In the genomic region with DNA sequence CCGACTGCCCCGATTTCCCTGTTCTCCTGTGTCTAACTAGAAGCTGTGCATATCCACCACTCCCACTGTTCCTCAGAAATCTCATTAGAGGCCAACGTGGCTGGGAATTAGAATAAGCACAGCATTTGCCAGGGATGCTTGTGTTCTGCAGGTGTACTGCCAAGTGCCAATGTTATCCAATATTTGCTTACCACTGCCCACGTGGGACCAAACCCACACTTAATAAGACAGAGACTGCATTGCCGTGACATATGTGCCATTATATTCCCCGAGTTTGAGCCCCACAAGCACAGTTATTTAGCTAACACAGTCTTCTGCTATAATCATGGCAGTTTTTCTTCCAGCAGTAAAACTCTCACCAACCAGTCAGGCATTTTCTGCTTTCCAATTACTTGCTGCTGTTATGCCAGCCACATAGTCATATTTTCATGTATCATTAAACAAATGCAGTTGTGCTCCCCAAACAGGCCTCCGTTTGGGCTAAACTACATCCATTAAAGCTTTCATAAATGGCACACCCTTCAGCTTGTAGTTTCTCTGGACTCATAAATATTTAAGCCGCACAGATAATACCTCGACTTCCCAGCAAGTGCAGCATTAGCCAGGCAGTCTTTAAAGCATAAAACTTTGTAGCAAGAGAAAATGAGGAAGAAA, we compare ENCODE assay signal across 21 mouse cellular contexts.
DNase-seq lines count a peak whose midpoint lies in the region; ATAC-seq and TF ChIP-seq lines count a peak whose summit lies in the region.
"Had no signal": no experiment of that assay in that cellular context is flagged by ENCODE, and none has a peak within 500 bp of the region (broad histone marks: within the 10 kb centered on the region; RNA-seq: fewer than 3 reads in every experiment).

No protein-coding gene starts in this region.

- no peaks in the 10 kb centered on the region for H3K9me3 ChIP-seq in heart, embryonic 12.5 days (replicated peaks)
- no peaks in the 10 kb centered on the region for H3K9me3 ChIP-seq in limb, embryonic 10.5 days (replicated peaks)
- no peaks in the 10 kb centered on the region for H3K9me3 ChIP-seq in midbrain, postnatal 0 days (ENCODE audit: low read length)
- H3K9me3 ChIP-seq in intestine, embryonic 15.5 days: no peaks in the 10 kb centered on the region
- H3K9me3 ChIP-seq: limb, embryonic 15.5 days; megakaryocyte, embryonic 14.5 days had no signal

- H3K4me2 ChIP-seq in heart, embryonic 12.5 days: no peak overlapping the region
- no peak overlapping the region for H3K4me2 ChIP-seq in midbrain, postnatal 0 days (ENCODE audit: low read depth, low read length, poor library complexity, severe bottlenecking)
- H3K4me2 ChIP-seq in intestine, embryonic 15.5 days (replicated peaks): no peak overlapping the region
- H3K4me2 ChIP-seq: limb, embryonic 15.5 days had no signal

- no peaks in the 10 kb centered on the region for H3K27me3 ChIP-seq in heart, embryonic 12.5 days (replicated peaks)
- no peaks in the 10 kb centered on the region for H3K27me3 ChIP-seq in limb, embryonic 10.5 days (ENCODE audit: low read depth, poor library complexity, severe bottlenecking)
- H3K27me3 ChIP-seq in midbrain, postnatal 0 days (ENCODE audit: insufficient read depth, low read length): no peaks in the 10 kb centered on the region
- H3K27me3 ChIP-seq in intestine, embryonic 15.5 days (replicated peaks): no peaks in the 10 kb centered on the region
- H3K27me3 ChIP-seq: limb, embryonic 15.5 days; megakaryocyte, embryonic 14.5 days; Patski had no signal

- 75% methylated on average over 9 of the region's 9 CpGs for WGBS in heart, embryonic 12.5 days
- 80% methylated on average over 9 of the region's 9 CpGs for WGBS in limb, embryonic 10.5 days
- 48% methylated on average over 9 of the region's 9 CpGs for WGBS in midbrain, postnatal 0 days
- WGBS in intestine, embryonic 15.5 days: 65% methylated on average over 9 of the region's 9 CpGs

- no peak for TF ChIP-seq CTCF in brain, embryonic 14.5 days (IDR thresholded peaks at IDR 0.05; ENCODE audit: borderline replicate concordance, extremely low read depth, insufficient read depth, insufficient read length)
- TF ChIP-seq CTCF in midbrain, postnatal 0 days (IDR thresholded peaks at IDR 0.05): no peak

- no peak overlapping the region for H3K4me3 ChIP-seq in heart, embryonic 12.5 days
- H3K4me3 ChIP-seq in limb, embryonic 10.5 days: no peak overlapping the region
- no peak overlapping the region for H3K4me3 ChIP-seq in midbrain, postnatal 0 days (ENCODE audit: low read depth, low read length)
- H3K4me3 ChIP-seq in intestine, embryonic 15.5 days (replicated peaks): no peak overlapping the region
- H3K4me3 ChIP-seq: left cerebral cortex, adult 2 months; limb, embryonic 15.5 days; megakaryocyte, embryonic 14.5 days; myocyte had no signal

- no peaks in the 10 kb centered on the region for H3K36me3 ChIP-seq in heart, embryonic 12.5 days
- no peaks in the 10 kb centered on the region for H3K36me3 ChIP-seq in limb, embryonic 10.5 days
- H3K36me3 ChIP-seq in midbrain, postnatal 0 days (ENCODE audit: insufficient read depth, low read length): no peaks in the 10 kb centered on the region
- no peaks in the 10 kb centered on the region for H3K36me3 ChIP-seq in intestine, embryonic 15.5 days
- H3K36me3 ChIP-seq: limb, embryonic 15.5 days had no signal

- ATAC-seq in heart, embryonic 12.5 days (ENCODE audit: insufficient number of reproducible peaks, low FRiP score): no peak
- no peak for ATAC-seq in midbrain, postnatal 0 days (ENCODE audit: low FRiP score)
- ATAC-seq in intestine, embryonic 15.5 days: no peak
- ATAC-seq: activated CD4-positive, CD25-positive, alpha-beta regulatory T cell, adult 4 months; inflammation-experienced regulatory T-cells, adult 6 months; Patski had no signal

- H3K4me1 ChIP-seq in heart, embryonic 12.5 days (replicated peaks): no peaks in the 10 kb centered on the region
- H3K4me1 ChIP-seq in limb, embryonic 10.5 days: peaks cover 8% of the 10 kb centered on the region; the same call in 1 of the 2 replicates
- no peaks in the 10 kb centered on the region for H3K4me1 ChIP-seq in midbrain, postnatal 0 days (ENCODE audit: insufficient read depth, low read length)
- no peaks in the 10 kb centered on the region for H3K4me1 ChIP-seq in intestine, embryonic 15.5 days (replicated peaks)
- H3K4me1 ChIP-seq: limb, embryonic 15.5 days; megakaryocyte, embryonic 14.5 days had no signal

- no peak overlapping the region for H3K9ac ChIP-seq in heart, embryonic 12.5 days
- no peak overlapping the region for H3K9ac ChIP-seq in midbrain, postnatal 0 days (replicated peaks; ENCODE audit: low read length, poor library complexity, severe bottlenecking)
- no peak overlapping the region for H3K9ac ChIP-seq in intestine, embryonic 15.5 days
- H3K9ac ChIP-seq: limb, embryonic 15.5 days had no signal

- peak; percentile 55 for DNase-seq in heart, adult 11 months
- peak; percentile 64 for DNase-seq in brain, embryonic 14.5 days (ENCODE audit: low read depth)
- no peak for DNase-seq in limb, embryonic 10.5 days (ENCODE audit: low spot score)
- peak; percentile 47 for DNase-seq in midbrain, postnatal 0 days (ENCODE audit: low spot score)
- no peak for DNase-seq in kidney, adult 18-20 months
- DNase-seq: adrenal gland, postnatal 25 days; cerebellum, adult 9-10 months; embryo, embryonic 11 days; gastrocnemius, postnatal 25 days; heart, postnatal 10 days; lung, postnatal 10 days had no signal

- TF ChIP-seq POLR2A in brain, embryonic 14.5 days (IDR thresholded peaks at IDR 0.05; ENCODE audit: borderline replicate concordance, extremely low read depth, insufficient read depth, insufficient read length, poor library complexity, severe bottlenecking): no peak

- H3K27ac ChIP-seq in heart, embryonic 12.5 days (ENCODE audit: poor library complexity, severe bottlenecking): no peak overlapping the region
- H3K27ac ChIP-seq in limb, embryonic 10.5 days: peak overlapping the region; percentile 40; the same call in 1 of the 2 replicates
- H3K27ac ChIP-seq in midbrain, postnatal 0 days (ENCODE audit: low read depth, low read length): no peak overlapping the region
- H3K27ac ChIP-seq in intestine, embryonic 15.5 days: no peak overlapping the region
- H3K27ac ChIP-seq: kidney, postnatal 0 days; left cerebral cortex, adult 2 months; limb, embryonic 15.5 days had no signal

Comparison
In these comparisons a context has a peak if more than half of its experiments do, and no peak if none do; other contexts are left out.
1. DNase-seq: peak in heart, adult 11 months (single experiment), brain, embryonic 14.5 days (single experiment) and midbrain, postnatal 0 days (single experiment); none in limb, embryonic 10.5 days (single experiment) and kidney, adult 18-20 months (single experiment).